Mouse (Mus musculus) thymus, adult 2 months (tissue): ENCODE results near the gene Apoh. TPM values are rescaled to one million over a fixed set of nuclear protein-coding genes. Genes with fewer than 3 reads are reported as not detected.

ENCODE experiments used
- DNase-seq: peaks from one replicate; pipeline ENCODE4 v3.0.0; 2021
- H3K27ac ChIP-seq: fragments of 200-500 bp; 2 replicates; pipeline ENCODE4 v1.5.1; 2012; ENCODE audit warnings: low read length, control low read depth; ENCODE audit not compliant: control insufficient read depth, insufficient read depth
- H3K27me3 ChIP-seq: fragments of 200-500 bp; 2 replicates; pipeline ENCODE4 v1.6.1; 2012; ENCODE audit warnings: mild to moderate bottlenecking, low read length, moderate library complexity, mixed read lengths; ENCODE audit not compliant: control insufficient read depth, insufficient read depth
- H3K36me3 ChIP-seq: fragments of 200-500 bp; 2 replicates; pipeline ENCODE4 v1.6.1; 2012; ENCODE audit warnings: mild to moderate bottlenecking, low read length, moderate library complexity; ENCODE audit not compliant: control insufficient read depth, insufficient read depth
- H3K4me1 ChIP-seq: fragments of 200-500 bp; replicated peaks from 2 replicates; pipeline ENCODE4 v1.6.1; 2012; ENCODE audit warnings: low read length; ENCODE audit not compliant: control insufficient read depth, insufficient read depth
- H3K4me3 ChIP-seq: fragments of 200-500 bp; 2 replicates; pipeline ENCODE4 v1.5.1; 2012; ENCODE audit warnings: mild to moderate bottlenecking, low read length, control low read depth, moderate library complexity; ENCODE audit not compliant: control insufficient read depth, insufficient read depth
- CTCF ChIP-seq: fragments of 200-500 bp; IDR thresholded peaks from 2 replicates; pipeline ENCODE4 v1.5.1; 2012; ENCODE audit warnings: mild to moderate bottlenecking, control low read depth, low read length, moderate library complexity, borderline replicate concordance; ENCODE audit not compliant: control insufficient read depth, poor library complexity, insufficient read depth; ENCODE audit errors: extremely low read depth
- POLR2A ChIP-seq: fragments of 200-500 bp; IDR thresholded peaks from 2 replicates; pipeline ENCODE4 v1.6.1; 2012; ENCODE audit warnings: mild to moderate bottlenecking, low read length, control low read depth, moderate library complexity; ENCODE audit not compliant: control insufficient read depth, poor library complexity, insufficient read depth; ENCODE audit errors: extremely low read depth
- WGBS: fragments of 180-500 bp; shearing (Covaris S2); methylation state at CpG from one replicate; pipeline ENCODE4 v1.1.7; 2018; 5-methylcytosine and 5-hydroxymethylcytosine counted together
- polyA plus RNA-seq: library from polyadenylated mRNA; depleted of rRNA; stranded (reverse); fragments of >200 nt; gene quantifications from 2 replicates; pipeline ENCODE4 v1.2.3, GENCODE M21; 2012

Gene Apoh
- polyA plus RNA-seq, 1 experiment = 0.40 TPM

GRCm38 (mm10) chr11:108335536-108335935 is 7.6 kb upstream of the Apoh start:
- Histone ChIP-seq H3K4me1 (peaks cover 17% of the 10 kb centered on the region), H3K27me3 (no peaks in the 10 kb centered on the region), H3K27ac (no peak overlapping the region), H3K36me3 (no peaks in the 10 kb centered on the region), H3K4me3 (no peak overlapping the region)
- TF ChIP-seq CTCF = no peak
- 100% methylated on average over 4 of the region's 4 CpGs for WGBS
- DNase-seq = no peak

- WGBS = 81% methylated on average over 5 of the region's 5 CpGs
- TF ChIP-seq POLR2A (no peak), CTCF (no peak)
- Histone ChIP-seq H3K4me1 (peaks cover 17% of the 10 kb centered on the region), H3K27me3 (no peaks in the 10 kb centered on the region), H3K36me3 (no peaks in the 10 kb centered on the region), H3K4me3 (no peak overlapping the region), H3K27ac (no peak overlapping the region)
- DNase-seq = no peak
Measured at GRCm38 (mm10) chr11:108336445-108336844, 6.7 kb upstream of the Apoh start.

GRCm38 (mm10) chr11:108340293-108340692 is 2.9 kb upstream of the Apoh start:
- Histone ChIP-seq H3K4me1 (peaks cover 25% of the 10 kb centered on the region), H3K27ac (no peak overlapping the region), H3K4me3 (no peak overlapping the region), H3K36me3 (no peaks in the 10 kb centered on the region), H3K27me3 (no peaks in the 10 kb centered on the region)
- DNase-seq = no peak
- WGBS = 13% methylated on average over 4 of the region's 4 CpGs
- TF ChIP-seq CTCF (no peak), POLR2A (no peak)

- no peak overlapping the region; the same call in 1 of the 2 replicates for H3K4me3 ChIP-seq
- DNase-seq = peak; percentile 15
- H3K27ac ChIP-seq = no peak overlapping the region
- H3K4me1 ChIP-seq = peaks cover 20% of the 10 kb centered on the region
- 25% methylated on average over 8 of the region's 8 CpGs for WGBS
- H3K27me3 ChIP-seq = no peaks in the 10 kb centered on the region
- H3K36me3 ChIP-seq = no peaks in the 10 kb centered on the region
- no peak for TF ChIP-seq CTCF
- TF ChIP-seq POLR2A = no peak
Measured at GRCm38 (mm10) chr11:108341783-108342182, 1.4 kb upstream of the Apoh start.

DNA sequence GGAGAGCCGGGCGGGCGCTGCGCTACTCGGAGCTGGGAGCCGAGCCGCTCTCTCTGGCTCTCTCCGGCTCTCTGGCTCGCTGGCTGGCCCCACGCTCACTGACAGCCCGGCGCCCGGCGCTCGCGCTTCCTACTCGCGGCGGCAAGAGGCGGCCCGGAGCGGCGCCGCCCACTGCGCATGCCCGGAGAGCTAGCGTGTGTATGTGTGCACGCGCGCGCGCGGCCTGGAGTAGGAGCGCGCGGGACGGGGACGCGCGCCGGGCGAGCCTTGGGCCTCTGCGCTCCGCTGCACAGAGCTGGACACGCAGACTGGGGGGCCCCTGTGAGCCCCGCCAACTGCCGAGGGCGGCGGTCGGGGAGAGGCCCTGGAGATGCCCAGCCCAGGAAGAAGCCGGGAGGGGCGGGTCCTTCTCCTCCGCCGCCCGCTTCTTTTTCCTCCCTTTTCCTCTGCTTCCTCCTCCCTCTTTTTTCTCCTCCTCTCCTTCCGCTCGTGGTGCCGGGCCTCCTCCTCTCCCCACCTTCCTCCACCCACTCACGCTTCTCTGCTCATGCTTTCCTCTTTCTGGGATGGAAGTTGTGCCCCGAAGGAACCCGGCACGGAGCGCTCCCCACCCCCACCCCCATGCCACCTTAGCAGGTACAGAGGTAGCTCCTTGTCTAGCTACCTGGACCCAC is 772 bp downstream of the Apoh start, which contains the start of gene Prkca:
Prkca (minus strand) TSS at position 140 of the 674 bp plus-strand sequence.
- Histone ChIP-seq H3K4me3 (peak within 1 kb of the TSS; percentile 72), H3K27ac (no peak within 1 kb of the TSS), H3K36me3 (no peaks in the 10 kb centered on the region), H3K27me3 (no peaks in the 10 kb centered on the region), H3K4me1 (peaks cover 20% of the 10 kb centered on the region)
- WGBS = under 1% methylated on average over 61 of the region's 63 CpGs
- TF ChIP-seq POLR2A (peak; percentile 67; the same call in 1 of the 2 replicates), CTCF (no peak; the same call in 1 of the 2 replicates)
- peak; percentile 93 for DNase-seq

GRCm38 (mm10) chr11:108344759-108345158 is 1.6 kb downstream of the Apoh start:
- Histone ChIP-seq H3K27ac (no peak overlapping the region), H3K36me3 (no peaks in the 10 kb centered on the region), H3K27me3 (no peaks in the 10 kb centered on the region), H3K4me1 (peaks cover 18% of the 10 kb centered on the region), H3K4me3 (no peak overlapping the region)
- WGBS = 92% methylated on average over 8 of the region's 8 CpGs
- TF ChIP-seq POLR2A (no peak), CTCF (no peak)
- DNase-seq = no peak

GRCm38 (mm10) chr11:108345321-108345720 is 2.2 kb downstream of the Apoh start:
- Histone ChIP-seq H3K4me1 (peaks cover 17% of the 10 kb centered on the region), H3K27ac (no peak overlapping the region), H3K4me3 (no peak overlapping the region), H3K27me3 (no peaks in the 10 kb centered on the region), H3K36me3 (no peaks in the 10 kb centered on the region)
- WGBS = 98% methylated on average over 2 of the region's 2 CpGs
- DNase-seq = no peak
- TF ChIP-seq CTCF = no peak
- TF ChIP-seq POLR2A = no peak

- no peak for DNase-seq
- TF ChIP-seq CTCF (no peak), POLR2A (no peak)
- Histone ChIP-seq H3K27ac (no peak overlapping the region), H3K36me3 (no peaks in the 10 kb centered on the region), H3K27me3 (no peaks in the 10 kb centered on the region), H3K4me1 (no peaks in the 10 kb centered on the region), H3K4me3 (no peak overlapping the region)
- 41% methylated on average over 4 of the region's 4 CpGs for WGBS
Measured at GRCm38 (mm10) chr11:108350799-108351198, 7.6 kb downstream of the Apoh start.
